Mouse (Mus musculus): ENCODE measurements around the gene Dhx37. TPM values are rescaled to one million over a fixed set of nuclear protein-coding genes. Genes with fewer than 3 reads are reported as not detected.

Dhx37 gene
- total RNA-seq, 2 experiments from 2014 or later: 14.0 to 16.0 TPM

GRCm38 (mm10) chr5:125368156-125368555 is 65.8 kb downstream of the Dhx37 start:
- no peak for DNase-seq (ENCODE audit: low spot score in 2 of 2)

- no peak for DNase-seq (ENCODE audit: low spot score in 2 of 2)
These were observed 69.0 kb downstream of the Dhx37 start for GRCm38 (mm10) chr5:125364851-125365429.

GRCm38 (mm10) chr5:125363894-125364293 is 70.0 kb downstream of the Dhx37 start:
- no peak for DNase-seq (ENCODE audit: low spot score in 2 of 2)

Small RNAs within 50 kb of the gene (microRNA-seq; reads per million reads assigned to microRNA genes)
- gene Gm27551: not detected

Other genes starting within 250 kb of the Dhx37 start
- 100 to 1,000 TPM; 582 to 655 TPM for gene Scarb1, start 93.0 kb downstream of the Dhx37 start, total RNA-seq (2021)
- under 1 TPM in 1 of 2 experiments, not detected in 1; 0.25 TPM for gene Gm10382, start 44.8 kb downstream of the Dhx37 start, total RNA-seq (2021)
- 1,000 to 10,000 TPM; 1,138 to 1,334 TPM for gene Ubc, start 43.9 kb downstream of the Dhx37 start, total RNA-seq (2021)
- 10 to 100 TPM; 34.2 to 37.0 TPM for gene Bri3bp, start 7.4 kb upstream of the Dhx37 start, total RNA-seq (2021)
- 10 to 100 TPM; 12.8 to 18.9 TPM for gene Aacs, start 41.7 kb upstream of the Dhx37 start, total RNA-seq (2021)
- gene Tmem132b, start 97.7 kb upstream of the Dhx37 start, total RNA-seq (2021): 1 to 10 TPM; 1.8 to 2.2 TPM

Measured in adrenal gland, postnatal 4 days (tissue).